Mouse (Mus musculus) lung, postnatal 0 days (tissue): ENCODE measurements around the gene AY074887. TPM values are rescaled to one million over a fixed set of nuclear protein-coding genes. Genes with fewer than 3 reads are reported as not detected.
A peak's percentile ranks its signal among the peaks of the same experiment; 100 is the strongest.

Source experiments
- ATAC-seq: fragments of 200-750 bp; cut with Nextera tagmentation; 2 replicates; pipeline ENCODE4 v1.8.0; 2017; ENCODE audit warnings: moderate library complexity
- DNase-seq: peaks from one replicate; pipeline ENCODE4 v3.0.0-alpha.2; 2016; ENCODE audit warnings: low spot score
- H3K27ac ChIP-seq: fragments of 300-500 bp; sonication (generic); 2 replicates; pipeline ENCODE4 v1.5.1; 2014; ENCODE audit warnings: antibody characterized with exemption, mild to moderate bottlenecking, low read length, mixed read lengths
- H3K27me3 ChIP-seq: fragments of 300-500 bp; sonication (generic); replicated peaks from 2 replicates; pipeline ENCODE4 v1.6.1; 2014; ENCODE audit warnings: low read length, mixed read lengths; ENCODE audit not compliant: insufficient read depth
- H3K36me3 ChIP-seq: fragments of 300-500 bp; sonication (generic); 2 replicates; pipeline ENCODE4 v1.6.1; 2014; ENCODE audit warnings: low read length, mixed read lengths; ENCODE audit not compliant: insufficient read depth
- H3K4me1 ChIP-seq: fragments of 300-500 bp; sonication (generic); 2 replicates; pipeline ENCODE4 v1.6.1; 2014; ENCODE audit warnings: antibody characterized with exemption, low read depth, low read length, mixed read lengths; ENCODE audit not compliant: insufficient read depth
- H3K4me2 ChIP-seq: fragments of 300-500 bp; sonication (generic); replicated peaks from 2 replicates; pipeline ENCODE4 v1.6.1; 2014; ENCODE audit warnings: low read depth, mild to moderate bottlenecking, low read length, moderate library complexity, mixed read lengths
- H3K4me3 ChIP-seq: fragments of 300-500 bp; sonication (generic); 2 replicates; pipeline ENCODE4 v1.5.1; 2014; ENCODE audit warnings: low read depth, low read length
- H3K9ac ChIP-seq: fragments of 300-500 bp; sonication (generic); replicated peaks from 2 replicates; pipeline ENCODE4 v1.6.1; 2014; ENCODE audit warnings: low read depth, mild to moderate bottlenecking
- H3K9me3 ChIP-seq: fragments of 300-500 bp; sonication (generic); 2 replicates; pipeline ENCODE4 v1.6.1; 2016; ENCODE audit warnings: low read length, mixed read lengths
- CTCF ChIP-seq: IDR thresholded peaks from 2 replicates; pipeline ENCODE4 v1.5.1; 2016; ENCODE audit warnings: antibody characterized with exemption, mild to moderate bottlenecking
- EP300 ChIP-seq: IDR thresholded peaks from 2 replicates; pipeline ENCODE4 v1.6.1; 2016; ENCODE audit warnings: antibody characterized with exemption, mild to moderate bottlenecking, control low read depth
- WGBS: fragments of 180-500 bp; shearing (Covaris S2); extraction: QIAGEN DNeasy Blood & Tissue Kit; methylation state at CpG from one replicate; pipeline ENCODE4 v1.1.7; 2014; 5-methylcytosine and 5-hydroxymethylcytosine counted together
- polyA plus RNA-seq: library from polyadenylated mRNA; unstranded; fragments of >200 nt; fragmentation: Nextera tagmentation; extraction: Ambion mirVana; gene quantifications from 2 replicates; pipeline ENCODE4 v1.2.1, GENCODE M21; 2015

Gene AY074887
- polyA plus RNA-seq, 1 experiment from 2014 or later, result 0.74 TPM

DNA sequence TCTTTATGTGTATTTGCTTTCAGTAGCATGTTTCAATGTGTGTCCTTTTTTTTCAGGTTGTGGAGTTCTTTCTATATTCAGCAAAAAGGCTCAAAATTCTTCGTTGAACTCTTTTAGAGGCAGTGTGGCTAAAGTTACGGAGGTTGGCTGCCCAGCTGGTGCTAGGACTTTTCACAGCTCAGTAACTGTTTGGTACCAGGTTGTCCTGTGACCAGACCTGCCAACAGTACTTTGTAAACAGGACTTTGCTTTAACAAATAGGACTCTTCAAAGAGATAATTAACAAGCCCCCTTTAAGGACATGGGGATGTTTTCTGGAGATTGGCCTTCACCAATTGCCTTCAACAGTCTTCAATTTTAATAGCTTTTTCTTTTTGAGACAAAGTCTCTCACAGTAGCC lies 32.6 kb downstream of the AY074887 start:
- ATAC-seq (no peak), DNase-seq (no peak)
- no peak overlapping the region for H3K9ac ChIP-seq
- H3K27me3 ChIP-seq, result no peaks in the 10 kb centered on the region
- H3K9me3 ChIP-seq, result no peaks in the 10 kb centered on the region
- TF ChIP-seq EP300, result no peak
- TF ChIP-seq CTCF, result no peak
- H3K4me3 ChIP-seq, result no peak overlapping the region
- H3K27ac ChIP-seq, result no peak overlapping the region
- 55% methylated on average over 2 of the region's 2 CpGs for WGBS
- H3K4me1 ChIP-seq, result no peaks in the 10 kb centered on the region
- H3K4me2 ChIP-seq, result peak overlapping the region; percentile 96; the same call in 1 of the 2 replicates
- no peaks in the 10 kb centered on the region for H3K36me3 ChIP-seq

DNA sequence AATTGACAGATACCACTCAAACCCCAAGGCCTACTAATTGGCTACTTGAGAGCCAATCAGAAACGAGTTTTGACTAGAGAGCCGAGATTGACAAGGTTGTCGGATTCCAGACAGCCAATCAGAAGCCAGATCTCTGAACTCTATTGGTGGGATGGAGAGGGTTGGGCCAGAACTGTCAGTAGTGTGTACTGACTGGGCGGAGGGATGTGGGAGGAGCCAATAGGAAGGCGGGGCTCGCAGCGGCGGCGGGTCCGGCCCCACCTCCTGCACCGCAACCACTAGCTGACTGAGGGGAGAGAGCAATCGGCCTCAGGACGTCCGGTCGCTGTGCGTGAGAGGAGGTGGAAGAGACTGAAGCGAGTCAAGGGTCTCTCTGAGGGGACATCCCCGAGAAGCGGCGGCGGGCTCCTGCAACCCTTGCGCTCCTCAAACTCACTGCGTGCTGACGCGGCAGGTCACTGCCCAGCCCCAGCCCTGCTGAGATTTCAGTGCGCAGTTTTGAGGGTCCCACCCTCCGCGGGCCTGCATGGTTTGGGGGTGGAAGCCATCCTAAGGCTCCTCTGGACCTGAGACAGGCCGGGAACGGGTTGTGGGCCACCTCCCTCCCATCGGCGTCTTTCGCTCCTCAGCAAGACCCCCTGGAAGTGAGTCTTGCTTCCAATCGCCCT lies 33.7 kb downstream of the AY074887 start, which contains the start of gene Hykk:
TSS of gene Hykk (plus strand) at position 274 of the 668 bp plus-strand sequence.
- no peaks in the 10 kb centered on the region for H3K36me3 ChIP-seq
- WGBS, result 1% methylated on average over 29 of the region's 34 CpGs
- no peaks in the 10 kb centered on the region for H3K9me3 ChIP-seq
- DNase-seq (peak; percentile 98), ATAC-seq (peak; percentile 99)
- peak within 1 kb of the TSS; percentile 72 for H3K9ac ChIP-seq
- H3K27me3 ChIP-seq, result no peaks in the 10 kb centered on the region
- peak within 1 kb of the TSS; percentile 47; the same call in 1 of the 2 replicates for H3K27ac ChIP-seq
- no peaks in the 10 kb centered on the region for H3K4me1 ChIP-seq
- peak within 1 kb of the TSS; percentile 67 for H3K4me3 ChIP-seq
- peak within 1 kb of the TSS; percentile 96 for H3K4me2 ChIP-seq
- TF ChIP-seq CTCF, result no peak
- TF ChIP-seq EP300, result no peak

DNA sequence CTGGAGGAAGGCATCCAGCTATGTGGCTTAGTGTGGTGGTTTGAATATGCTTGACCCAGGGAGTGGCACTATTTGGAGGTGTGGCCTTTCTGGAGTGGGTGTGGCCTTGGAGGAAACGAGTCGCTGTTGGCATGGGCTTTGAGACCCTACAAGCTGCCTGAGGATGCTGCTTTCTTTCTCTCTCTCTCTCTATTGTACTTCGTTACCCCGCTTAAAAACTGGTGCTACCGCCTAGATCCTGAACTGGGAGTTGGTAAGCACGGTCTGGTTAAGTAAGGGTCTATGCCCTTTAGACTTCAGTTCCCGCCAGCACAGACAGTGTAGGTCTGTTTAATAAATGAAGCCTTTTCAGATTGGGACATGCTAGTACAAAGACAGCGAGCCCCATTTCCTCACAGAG lies 34.4 kb downstream of the AY074887 start:
- DNase-seq, result no peak
- Histone ChIP-seq H3K4me3 (no peak overlapping the region), H3K4me1 (no peaks in the 10 kb centered on the region), H3K4me2 (0 out of 2 replicates have a peak overlapping the region, but pooled peaks have one; percentile 14), H3K9ac (no peak overlapping the region), H3K27ac (no peak overlapping the region), H3K36me3 (no peaks in the 10 kb centered on the region), H3K9me3 (no peaks in the 10 kb centered on the region), H3K27me3 (no peaks in the 10 kb centered on the region)
- ATAC-seq, result no peak
- 72% methylated on average over 8 of the region's 8 CpGs for WGBS
- TF ChIP-seq CTCF (no peak), EP300 (no peak)

DNA sequence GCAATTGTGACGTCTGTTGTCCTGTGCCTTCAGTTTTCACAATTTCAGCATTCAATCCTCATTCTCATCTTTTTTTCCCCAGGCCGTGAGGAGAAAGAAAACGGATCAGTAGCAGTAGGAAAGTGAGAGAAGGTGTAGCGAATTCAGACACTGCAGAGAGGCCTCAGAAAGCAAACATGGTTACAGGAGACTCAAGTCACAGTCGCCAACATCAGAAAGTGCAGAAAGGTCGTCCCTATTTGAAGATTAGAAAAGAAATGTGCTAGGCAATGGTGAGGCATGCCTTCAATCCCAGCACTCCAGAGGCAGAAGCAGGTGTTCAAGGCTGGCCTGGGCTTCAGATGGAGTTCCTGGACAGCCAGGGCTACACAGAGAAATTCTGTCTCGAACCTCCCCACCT lies 35.2 kb downstream of the AY074887 start:
- TF ChIP-seq CTCF (no peak), EP300 (no peak)

DNA sequence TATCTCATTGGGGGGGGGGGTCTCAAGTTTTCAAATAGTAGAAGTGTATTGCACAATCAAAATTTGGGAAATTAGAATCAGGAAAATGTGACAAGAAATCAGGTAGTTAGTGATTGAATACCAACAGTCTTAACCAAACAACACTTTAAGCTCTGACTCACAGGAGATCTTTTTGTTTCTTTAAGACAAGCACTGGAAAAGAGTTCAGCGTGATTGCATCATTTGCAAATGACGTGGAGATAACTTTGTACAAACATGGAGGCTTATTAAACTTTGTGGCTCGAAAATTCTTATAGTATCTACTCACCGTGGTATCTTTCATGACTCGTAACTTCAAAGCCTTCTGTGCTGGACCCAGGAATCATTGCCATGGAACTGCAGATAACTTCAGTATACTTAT lies 41.4 kb downstream of the AY074887 start:
- Histone ChIP-seq H3K4me1 (no peaks in the 10 kb centered on the region), H3K9me3 (no peaks in the 10 kb centered on the region), H3K9ac (no peak overlapping the region), H3K4me3 (no peak overlapping the region), H3K36me3 (peaks cover 9% of the 10 kb centered on the region), H3K4me2 (no peak overlapping the region), H3K27ac (no peak overlapping the region), H3K27me3 (no peaks in the 10 kb centered on the region)
- no peak for ATAC-seq
- peak; percentile 57 for DNase-seq
- TF ChIP-seq EP300 (no peak), CTCF (no peak)
- WGBS, result 62% methylated on average over 5 of the region's 5 CpGs

More for the DNA sequence above, 35.2 kb downstream of the AY074887 start:
- H3K27me3 ChIP-seq, result no peaks in the 10 kb centered on the region
- H3K4me3 ChIP-seq, result no peak overlapping the region
- H3K9ac ChIP-seq, result no peak overlapping the region
- H3K27ac ChIP-seq, result no peak overlapping the region
- ATAC-seq, result no peak
- 50% methylated on average over 7 of the region's 7 CpGs for WGBS
- DNase-seq, result no peak
- no peaks in the 10 kb centered on the region for H3K4me1 ChIP-seq
- H3K9me3 ChIP-seq, result no peaks in the 10 kb centered on the region
- no peaks in the 10 kb centered on the region for H3K36me3 ChIP-seq
- no peak overlapping the region for H3K4me2 ChIP-seq

Other genes with a start within 250 kb of the AY074887 start
- 116 and 126 TPM in 2 replicates for gene Wdr61, start 216.5 kb downstream of the AY074887 start, polyA plus RNA-seq
- gene Crabp1, start 186.2 kb downstream of the AY074887 start, polyA plus RNA-seq, result 2.0 and 2.6 TPM in 2 replicates
- gene Ireb2, start 87.2 kb downstream of the AY074887 start, polyA plus RNA-seq, result 13.6 and 16.6 TPM in 2 replicates
- 3.1 and 3.7 TPM in 2 replicates for gene Hykk, start 33.7 kb downstream of the AY074887 start, polyA plus RNA-seq
- gene Psma4, start 208 bp downstream of the AY074887 start, polyA plus RNA-seq, result 176 and 181 TPM in 2 replicates
- 0.05 TPM in 1 of 2 replicates, not detected in the other for gene Chrna5, start 29.9 kb upstream of the AY074887 start, polyA plus RNA-seq
- gene Chrna3, start 75.6 kb upstream of the AY074887 start, polyA plus RNA-seq, result 0.05 and 0.06 TPM in 2 replicates
- 0.08 and 0.10 TPM in 2 replicates for gene Chrnb4, start 97.8 kb upstream of the AY074887 start, polyA plus RNA-seq
- 24.5 and 26.1 TPM in 2 replicates for gene Ube2q2, start 197.9 kb upstream of the AY074887 start, polyA plus RNA-seq